Mouse (Mus musculus): ENCODE results near the gene Dedd2. TPM values are rescaled to one million over a fixed set of nuclear protein-coding genes. Genes with fewer than 3 reads are reported as not detected.
A peak's percentile ranks its signal among the peaks of the same experiment; 100 is the strongest.

Gene Dedd2
- total and polyA plus RNA-seq, 2 experiments from 2014 or later = 9.5 to 33.8 TPM

- Histone ChIP-seq H3K27me3 (ENCODE audit: control insufficient read depth, insufficient read depth, low read length) (no peaks in the 10 kb centered on the region), H3K9ac (replicated peaks; ENCODE audit: low read depth, low read length) (no peak overlapping the region), H3K4me2 (ENCODE audit: low read depth, low read length) (no peak overlapping the region), H3K27ac (ENCODE audit: low read depth) (no peak overlapping the region), H3K4me3 (ENCODE audit: low read depth, low read length) (no peak overlapping the region), H3K36me3 (replicated peaks; ENCODE audit: control insufficient read depth, insufficient read depth, low read length) (peaks cover 35% of the 10 kb centered on the region), H3K9me3 (replicated peaks; ENCODE audit: control insufficient read depth, low read length) (no peaks in the 10 kb centered on the region), H3K4me1 (ENCODE audit: control insufficient read depth, insufficient read depth) (peaks cover 32% of the 10 kb centered on the region)
- TF ChIP-seq CTCF (IDR thresholded peaks at IDR 0.05; ENCODE audit: low read depth) = no peak
- no peak for TF ChIP-seq EP300 (IDR thresholded peaks at IDR 0.05; ENCODE audit: low read depth)
- ATAC-seq (ENCODE audit: insufficient read depth, low read depth) = no peak
- WGBS = 85% methylated on average over 4 of the region's 4 CpGs
- no peak for DNase-seq (ENCODE audit: low spot score)
These were observed 22.9 kb upstream of the Dedd2 start for GRCm38 (mm10) chr7:25243361-25243760.

- TF ChIP-seq EP300 (IDR thresholded peaks at IDR 0.05; ENCODE audit: low read depth) (no peak; the same call in 1 of the 2 replicates), CTCF (IDR thresholded peaks at IDR 0.05; ENCODE audit: low read depth) (peak; percentile 87)
- H3K4me1 ChIP-seq (ENCODE audit: control insufficient read depth, insufficient read depth) = peaks cover 19% of the 10 kb centered on the region
- no peak overlapping the region for H3K4me3 ChIP-seq (ENCODE audit: low read depth, low read length)
- peaks cover 35% of the 10 kb centered on the region for H3K36me3 ChIP-seq (replicated peaks; ENCODE audit: control insufficient read depth, insufficient read depth, low read length)
- H3K27me3 ChIP-seq (ENCODE audit: control insufficient read depth, insufficient read depth, low read length) = no peaks in the 10 kb centered on the region
- WGBS = 24% methylated on average over 2 of the region's 2 CpGs
- no peak overlapping the region for H3K9ac ChIP-seq (replicated peaks; ENCODE audit: low read depth, low read length)
- ATAC-seq (ENCODE audit: insufficient read depth, low read depth) = no peak; the same call in 1 of the 2 replicates
- no peak overlapping the region for H3K4me2 ChIP-seq (ENCODE audit: low read depth, low read length)
- DNase-seq (ENCODE audit: low spot score) = peak; percentile 83
- H3K27ac ChIP-seq (ENCODE audit: low read depth) = peak overlapping the region; percentile 40
- no peaks in the 10 kb centered on the region for H3K9me3 ChIP-seq (replicated peaks; ENCODE audit: control insufficient read depth, low read length)
These were observed 20.6 kb upstream of the Dedd2 start for GRCm38 (mm10) chr7:25241062-25241461.

GRCm38 (mm10) chr7:25240631-25241030 lies 20.2 kb upstream of the Dedd2 start:
- H3K36me3 ChIP-seq (replicated peaks; ENCODE audit: control insufficient read depth, insufficient read depth, low read length) = peaks cover 31% of the 10 kb centered on the region
- H3K9ac ChIP-seq (replicated peaks; ENCODE audit: low read depth, low read length) = no peak overlapping the region
- DNase-seq (ENCODE audit: low spot score) (no peak), ATAC-seq (ENCODE audit: insufficient read depth, low read depth) (no peak)
- no peaks in the 10 kb centered on the region for H3K27me3 ChIP-seq (ENCODE audit: control insufficient read depth, insufficient read depth, low read length)
- no peak overlapping the region for H3K4me2 ChIP-seq (ENCODE audit: low read depth, low read length)
- 59% methylated on average over 7 of the region's 7 CpGs for WGBS
- TF ChIP-seq EP300 (IDR thresholded peaks at IDR 0.05; ENCODE audit: low read depth) (no peak), CTCF (IDR thresholded peaks at IDR 0.05; ENCODE audit: low read depth) (no peak)
- H3K9me3 ChIP-seq (replicated peaks; ENCODE audit: control insufficient read depth, low read length) = no peaks in the 10 kb centered on the region
- no peak overlapping the region for H3K4me3 ChIP-seq (ENCODE audit: low read depth, low read length)
- no peak overlapping the region for H3K27ac ChIP-seq (ENCODE audit: low read depth)
- peaks cover 19% of the 10 kb centered on the region for H3K4me1 ChIP-seq (ENCODE audit: control insufficient read depth, insufficient read depth)

GRCm38 (mm10) chr7:25238829-25239623 lies 18.6 kb upstream of the Dedd2 start:
- ATAC-seq (ENCODE audit: insufficient read depth, low read depth) = peak; percentile 53
- TF ChIP-seq CTCF (IDR thresholded peaks at IDR 0.05; ENCODE audit: low read depth) (peak; percentile 74), EP300 (IDR thresholded peaks at IDR 0.05; ENCODE audit: low read depth) (peak; percentile 13)
- no peaks in the 10 kb centered on the region for H3K9me3 ChIP-seq (replicated peaks; ENCODE audit: control insufficient read depth, low read length)
- peaks cover 16% of the 10 kb centered on the region for H3K4me1 ChIP-seq (ENCODE audit: control insufficient read depth, insufficient read depth)
- peak overlapping the region; percentile 95 for H3K27ac ChIP-seq (ENCODE audit: low read depth)
- DNase-seq (ENCODE audit: low spot score) = peak; percentile 96
- H3K9ac ChIP-seq (replicated peaks; ENCODE audit: low read depth, low read length) = peak overlapping the region; percentile 40; the same call in 1 of the 2 replicates
- WGBS = 2% methylated on average over 30 of the region's 30 CpGs
- peak overlapping the region; percentile 90 for H3K4me3 ChIP-seq (ENCODE audit: low read depth, low read length)
- no peaks in the 10 kb centered on the region for H3K27me3 ChIP-seq (ENCODE audit: control insufficient read depth, insufficient read depth, low read length)
- peaks cover 15% of the 10 kb centered on the region for H3K36me3 ChIP-seq (replicated peaks; ENCODE audit: control insufficient read depth, insufficient read depth, low read length)
- H3K4me2 ChIP-seq (ENCODE audit: low read depth, low read length) = peak overlapping the region; percentile 69

GRCm38 (mm10) chr7:25238015-25238706 lies 17.7 kb upstream of the Dedd2 start:
- Histone ChIP-seq H3K27ac (ENCODE audit: low read depth) (peak overlapping the region; percentile 95), H3K4me3 (ENCODE audit: low read depth, low read length) (peak overlapping the region; percentile 90), H3K9me3 (replicated peaks; ENCODE audit: control insufficient read depth, low read length) (no peaks in the 10 kb centered on the region), H3K36me3 (replicated peaks; ENCODE audit: control insufficient read depth, insufficient read depth, low read length) (peaks cover 17% of the 10 kb centered on the region), H3K27me3 (ENCODE audit: control insufficient read depth, insufficient read depth, low read length) (no peaks in the 10 kb centered on the region), H3K9ac (replicated peaks; ENCODE audit: low read depth, low read length) (peak overlapping the region; percentile 97; the same call in 1 of the 2 replicates), H3K4me1 (ENCODE audit: control insufficient read depth, insufficient read depth) (peaks cover 16% of the 10 kb centered on the region), H3K4me2 (ENCODE audit: low read depth, low read length) (peak overlapping the region; percentile 69)
- TF ChIP-seq EP300 (IDR thresholded peaks at IDR 0.05; ENCODE audit: low read depth) (0 out of 2 replicates have a peak, but pooled peaks have one; percentile 21), CTCF (IDR thresholded peaks at IDR 0.05; ENCODE audit: low read depth) (no peak)
- whole genome bisulfite sequencing = under 1% methylated on average over 23 of the region's 23 CpGs
- DNase-seq (ENCODE audit: low spot score) = peak; percentile 98
- peak; percentile 85 for ATAC-seq (ENCODE audit: insufficient read depth, low read depth)
